Mouse (Mus musculus) adipocyte (in vitro differentiated cells): ENCODE results near the gene Atg2b.

Source experiments
- DNase-seq: peaks from one replicate; pipeline ENCODE4 v3.0.0-alpha.2; 2016; ENCODE audit warnings: low spot score

The Atg2b gene

GRCm38 (mm10) chr12:105597135-105597534, 87.9 kb downstream of the Atg2b start:
- DNase-seq = no peak

GRCm38 (mm10) chr12:105593471-105593870, 91.5 kb downstream of the Atg2b start:
- DNase-seq = no peak

- no peak for DNase-seq
Observed at GRCm38 (mm10) chr12:105592361-105592761, 92.7 kb downstream of the Atg2b start.

GRCm38 (mm10) chr12:105590786-105591185, 94.2 kb downstream of the Atg2b start:
- no peak for DNase-seq

- DNase-seq = no peak
Observed at GRCm38 (mm10) chr12:105587526-105587925, 97.5 kb downstream of the Atg2b start.

GRCm38 (mm10) chr12:105584851-105585250, 100.2 kb downstream of the Atg2b start:
- DNase-seq = peak; percentile 53

- DNase-seq = no peak
Observed at GRCm38 (mm10) chr12:105583484-105583883, 101.5 kb downstream of the Atg2b start.

GRCm38 (mm10) chr12:105582486-105582885, 102.5 kb downstream of the Atg2b start:
- DNase-seq = no peak

- DNase-seq = no peak
Observed at GRCm38 (mm10) chr12:105580490-105580889, 104.5 kb downstream of the Atg2b start.

- DNase-seq = no peak
Observed at GRCm38 (mm10) chr12:105574356-105574755, 110.7 kb downstream of the Atg2b start.

GRCm38 (mm10) chr12:105572622-105573021, 112.4 kb downstream of the Atg2b start:
- DNase-seq = no peak

GRCm38 (mm10) chr12:105571867-105572266, 113.1 kb downstream of the Atg2b start:
- no peak for DNase-seq
